Mouse (Mus musculus): ENCODE data around the gene Pde8a. TPM values are rescaled to one million over a fixed set of nuclear protein-coding genes. Genes with fewer than 3 reads are reported as not detected.

The Pde8a gene
- polyA plus RNA-seq, 1 experiment: 16.1 TPM

- Histone ChIP-seq H3K27ac (ENCODE audit: insufficient read depth, low read length) (no peak overlapping the region), H3K4me1 (ENCODE audit: control insufficient read depth, insufficient read depth, low read length) (no peaks in the 10 kb centered on the region)
- TF ChIP-seq CTCF (IDR thresholded peaks at IDR 0.05; ENCODE audit: extremely low read depth, insufficient read depth, low read length): no peak
- TF ChIP-seq POLR2A (IDR thresholded peaks at IDR 0.05; ENCODE audit: extremely low read depth, insufficient read depth, low read length): no peak
These were observed 87.9 kb downstream of the Pde8a start for GRCm38 (mm10) chr7:81301323-81301722.

GRCm38 (mm10) chr7:81303682-81304081 lies 90.3 kb downstream of the Pde8a start:
- Histone ChIP-seq H3K4me1 (ENCODE audit: control insufficient read depth, insufficient read depth, low read length) (no peaks in the 10 kb centered on the region), H3K27ac (ENCODE audit: insufficient read depth, low read length) (peak overlapping the region; percentile 89), H3K4me3 (ENCODE audit: insufficient read depth, low read length) (no peak overlapping the region)
- TF ChIP-seq CTCF (IDR thresholded peaks at IDR 0.05; ENCODE audit: extremely low read depth, insufficient read depth, low read length) (peak; percentile 29; the same call in 1 of the 2 replicates), POLR2A (IDR thresholded peaks at IDR 0.05; ENCODE audit: extremely low read depth, insufficient read depth, low read length) (no peak)

More at GRCm38 (mm10) chr7:81301323-81301722, 87.9 kb downstream of the Pde8a start:
- H3K4me3 ChIP-seq (ENCODE audit: insufficient read depth, low read length): no peak overlapping the region

DNA sequence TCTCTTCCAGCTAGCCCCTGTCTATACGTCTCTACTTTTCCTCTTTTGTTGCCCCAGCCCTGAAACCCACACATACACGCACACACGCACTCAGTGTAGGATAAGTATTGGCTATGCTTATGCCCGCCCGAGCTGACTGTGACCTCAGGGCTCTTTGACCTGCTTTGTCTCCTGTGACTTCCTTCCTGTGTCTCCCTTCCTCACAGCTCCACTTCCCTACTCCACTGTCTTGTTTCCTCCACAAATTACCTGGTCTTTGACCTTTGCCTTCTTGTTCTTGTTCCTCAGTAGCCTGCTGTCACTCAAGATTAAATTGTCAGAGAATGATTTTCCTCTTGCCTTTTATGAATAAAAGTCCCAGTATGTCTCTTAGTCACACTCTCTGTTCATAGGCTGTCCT lies 90.7 kb downstream of the Pde8a start:
- no peak overlapping the region for H3K4me3 ChIP-seq (ENCODE audit: insufficient read depth, low read length)
- H3K4me1 ChIP-seq (ENCODE audit: control insufficient read depth, insufficient read depth, low read length): no peaks in the 10 kb centered on the region
- peak overlapping the region; percentile 89 for H3K27ac ChIP-seq (ENCODE audit: insufficient read depth, low read length)
- TF ChIP-seq POLR2A (IDR thresholded peaks at IDR 0.05; ENCODE audit: extremely low read depth, insufficient read depth, low read length) (no peak), CTCF (IDR thresholded peaks at IDR 0.05; ENCODE audit: extremely low read depth, insufficient read depth, low read length) (no peak)

GRCm38 (mm10) chr7:81304675-81305074 lies 91.3 kb downstream of the Pde8a start:
- no peak overlapping the region for H3K4me3 ChIP-seq (ENCODE audit: insufficient read depth, low read length)
- TF ChIP-seq CTCF (IDR thresholded peaks at IDR 0.05; ENCODE audit: extremely low read depth, insufficient read depth, low read length) (no peak), POLR2A (IDR thresholded peaks at IDR 0.05; ENCODE audit: extremely low read depth, insufficient read depth, low read length) (no peak)
- peak overlapping the region; percentile 89 for H3K27ac ChIP-seq (ENCODE audit: insufficient read depth, low read length)
- H3K4me1 ChIP-seq (ENCODE audit: control insufficient read depth, insufficient read depth, low read length): no peaks in the 10 kb centered on the region

GRCm38 (mm10) chr7:81307735-81308134 lies 94.3 kb downstream of the Pde8a start:
- Histone ChIP-seq H3K27ac (ENCODE audit: insufficient read depth, low read length) (peak overlapping the region; percentile 81), H3K4me1 (ENCODE audit: control insufficient read depth, insufficient read depth, low read length) (no peaks in the 10 kb centered on the region), H3K4me3 (ENCODE audit: insufficient read depth, low read length) (no peak overlapping the region)
- TF ChIP-seq CTCF (IDR thresholded peaks at IDR 0.05; ENCODE audit: extremely low read depth, insufficient read depth, low read length) (no peak), POLR2A (IDR thresholded peaks at IDR 0.05; ENCODE audit: extremely low read depth, insufficient read depth, low read length) (no peak)

DNA sequence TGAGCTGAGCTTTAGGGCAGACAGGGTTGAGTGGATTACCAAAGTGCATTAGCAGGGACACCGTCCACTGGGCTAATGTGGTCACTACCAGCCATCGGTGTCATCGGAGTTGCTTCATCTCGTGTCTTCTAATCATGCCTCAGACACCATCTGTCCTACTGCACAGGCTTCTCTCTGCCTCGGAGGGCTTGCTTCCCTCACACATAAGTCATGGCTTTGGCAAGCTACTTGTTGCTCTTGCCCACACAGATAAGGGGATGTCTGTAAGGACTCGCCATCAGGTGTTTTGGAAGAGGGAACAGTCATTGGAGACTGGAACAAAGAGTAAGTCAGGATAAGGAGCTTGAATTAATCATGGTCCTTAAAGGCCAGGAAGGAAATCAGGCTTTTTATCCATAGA lies 95.9 kb downstream of the Pde8a start:
- no peaks in the 10 kb centered on the region for H3K4me1 ChIP-seq (ENCODE audit: control insufficient read depth, insufficient read depth, low read length)
- TF ChIP-seq CTCF (IDR thresholded peaks at IDR 0.05; ENCODE audit: extremely low read depth, insufficient read depth, low read length): no peak
- TF ChIP-seq POLR2A (IDR thresholded peaks at IDR 0.05; ENCODE audit: extremely low read depth, insufficient read depth, low read length): no peak
- H3K4me3 ChIP-seq (ENCODE audit: insufficient read depth, low read length): no peak overlapping the region
- H3K27ac ChIP-seq (ENCODE audit: insufficient read depth, low read length): peak overlapping the region; percentile 38; the same call in 1 of the 2 replicates

GRCm38 (mm10) chr7:81311130-81311529 lies 97.7 kb downstream of the Pde8a start:
- H3K4me3 ChIP-seq (ENCODE audit: insufficient read depth, low read length): no peak overlapping the region
- no peak overlapping the region for H3K27ac ChIP-seq (ENCODE audit: insufficient read depth, low read length)
- TF ChIP-seq POLR2A (IDR thresholded peaks at IDR 0.05; ENCODE audit: extremely low read depth, insufficient read depth, low read length) (no peak), CTCF (IDR thresholded peaks at IDR 0.05; ENCODE audit: extremely low read depth, insufficient read depth, low read length) (no peak)
- H3K4me1 ChIP-seq (ENCODE audit: control insufficient read depth, insufficient read depth, low read length): no peaks in the 10 kb centered on the region

- Histone ChIP-seq H3K27ac (ENCODE audit: insufficient read depth, low read length) (no peak overlapping the region), H3K4me1 (ENCODE audit: control insufficient read depth, insufficient read depth, low read length) (no peaks in the 10 kb centered on the region), H3K4me3 (ENCODE audit: insufficient read depth, low read length) (no peak overlapping the region)
- no peak for TF ChIP-seq POLR2A (IDR thresholded peaks at IDR 0.05; ENCODE audit: extremely low read depth, insufficient read depth, low read length)
- no peak for TF ChIP-seq CTCF (IDR thresholded peaks at IDR 0.05; ENCODE audit: extremely low read depth, insufficient read depth, low read length)
These were observed 98.2 kb downstream of the Pde8a start for GRCm38 (mm10) chr7:81311581-81311980.

DNA sequence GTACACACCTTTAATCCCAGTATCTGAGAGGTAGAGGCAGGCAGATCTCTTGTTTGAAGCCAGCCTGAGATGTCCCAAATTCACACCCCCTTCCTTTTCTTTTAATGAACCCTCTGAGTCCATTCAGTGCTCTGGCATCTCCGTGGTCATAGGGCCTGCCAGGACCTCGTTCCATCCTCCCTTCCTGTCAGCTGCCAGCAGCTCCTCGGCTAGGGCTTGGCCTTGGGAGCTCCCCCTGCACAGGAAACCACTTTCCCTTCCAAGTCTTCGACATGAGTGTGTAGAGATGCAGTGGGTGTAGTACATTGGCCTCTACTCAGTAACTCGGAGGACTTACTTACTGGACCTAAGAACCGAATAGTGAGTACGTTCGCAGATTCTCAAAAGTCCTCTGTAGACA lies 102.2 kb downstream of the Pde8a start:
- Histone ChIP-seq H3K27ac (ENCODE audit: insufficient read depth, low read length) (no peak overlapping the region), H3K4me3 (ENCODE audit: insufficient read depth, low read length) (no peak overlapping the region), H3K4me1 (ENCODE audit: control insufficient read depth, insufficient read depth, low read length) (no peaks in the 10 kb centered on the region)
- TF ChIP-seq POLR2A (IDR thresholded peaks at IDR 0.05; ENCODE audit: extremely low read depth, insufficient read depth, low read length) (no peak), CTCF (IDR thresholded peaks at IDR 0.05; ENCODE audit: extremely low read depth, insufficient read depth, low read length) (no peak)

GRCm38 (mm10) chr7:81319749-81320148 lies 106.4 kb downstream of the Pde8a start:
- Histone ChIP-seq H3K27ac (ENCODE audit: insufficient read depth, low read length) (no peak overlapping the region), H3K4me3 (ENCODE audit: insufficient read depth, low read length) (no peak overlapping the region), H3K4me1 (ENCODE audit: control insufficient read depth, insufficient read depth, low read length) (0 out of 2 replicates have a peak, but pooled peaks cover 1% of the 10 kb centered on the region)
- TF ChIP-seq CTCF (IDR thresholded peaks at IDR 0.05; ENCODE audit: extremely low read depth, insufficient read depth, low read length) (no peak), POLR2A (IDR thresholded peaks at IDR 0.05; ENCODE audit: extremely low read depth, insufficient read depth, low read length) (no peak)
